Mouse (Mus musculus) limb, embryonic 10.5 days (tissue): ENCODE measurements at regions not wholly inside any gene's neighbourhood (a gene's known extent, or its start where the extent isn't known, plus 50 kb on each side); places are given as distances from the start of the nearest gene placed in this dataset.
A peak's percentile ranks its signal among the peaks of the same experiment; 100 is the strongest.

Experiments
- DNase-seq: peaks from one replicate; pipeline ENCODE4 v3.0.0-alpha.2; 2017; ENCODE audit warnings: low spot score
- H3K27ac ChIP-seq: fragments of 300-500 bp; sonication (generic); 2 replicates; pipeline ENCODE4 v1.5.1; 2016; ENCODE audit warnings: mild to moderate bottlenecking
- H3K27me3 ChIP-seq: fragments of 300-500 bp; sonication (generic); 2 replicates; pipeline ENCODE4 v1.6.1; 2016; ENCODE audit warnings: low read depth, mild to moderate bottlenecking; ENCODE audit not compliant: poor library complexity, severe bottlenecking
- H3K36me3 ChIP-seq: fragments of 300-500 bp; sonication (generic); 2 replicates; pipeline ENCODE4 v1.6.1; 2016; ENCODE audit warnings: mild to moderate bottlenecking, moderate library complexity
- H3K4me1 ChIP-seq: fragments of 300-500 bp; sonication (generic); 2 replicates; pipeline ENCODE4 v1.6.1; 2016
- H3K4me3 ChIP-seq: fragments of 300-500 bp; sonication (generic); 2 replicates; pipeline ENCODE4 v1.5.1; 2016; ENCODE audit warnings: mild to moderate bottlenecking, moderate library complexity
- H3K9me3 ChIP-seq: fragments of 300-500 bp; sonication (generic); replicated peaks from 2 replicates; pipeline ENCODE4 v1.6.1; 2016; ENCODE audit warnings: mild to moderate bottlenecking
- WGBS: fragments of 180-500 bp; shearing (Covaris S2); methylation state at CpG from one replicate; pipeline ENCODE4 v1.1.7; 2016; 5-methylcytosine and 5-hydroxymethylcytosine counted together

GRCm38 (mm10) chr1:14513662-14514061 is 1579.5 kb downstream of the 4930444P10Rik start:
- Histone ChIP-seq H3K36me3 (no peaks in the 10 kb centered on the region), H3K9me3 (no peaks in the 10 kb centered on the region), H3K27me3 (peaks cover 18% of the 10 kb centered on the region), H3K4me1 (peaks cover 31% of the 10 kb centered on the region), H3K27ac (no peak overlapping the region), H3K4me3 (no peak overlapping the region)
- no peak for DNase-seq

- WGBS: 39% methylated on average over 9 of the region's 9 CpGs
- DNase-seq: no peak
- peaks cover 39% of the 10 kb centered on the region for H3K4me1 ChIP-seq
- no peak overlapping the region for H3K27ac ChIP-seq
- no peak overlapping the region for H3K4me3 ChIP-seq
- H3K36me3 ChIP-seq: no peaks in the 10 kb centered on the region
- H3K9me3 ChIP-seq: no peaks in the 10 kb centered on the region
- H3K27me3 ChIP-seq: peaks cover 27% of the 10 kb centered on the region
Measured at GRCm38 (mm10) chr1:14512481-14513285, 1580.4 kb downstream of the 4930444P10Rik start.

- Histone ChIP-seq H3K4me1 (peaks cover 73% of the 10 kb centered on the region), H3K27me3 (peaks cover 52% of the 10 kb centered on the region), H3K9me3 (no peaks in the 10 kb centered on the region), H3K4me3 (peak overlapping the region; percentile 57), H3K27ac (peak overlapping the region; percentile 72), H3K36me3 (no peaks in the 10 kb centered on the region)
- WGBS: 2% methylated on average over 36 of the region's 36 CpGs
- no peak for DNase-seq
Measured at GRCm38 (mm10) chr1:14506831-14507690, 1586.1 kb downstream of the 4930444P10Rik start.

GRCm38 (mm10) chr1:14506201-14506830 is 1586.8 kb downstream of the 4930444P10Rik start:
- Histone ChIP-seq H3K27me3 (peaks cover 52% of the 10 kb centered on the region), H3K27ac (peak overlapping the region; percentile 72), H3K9me3 (no peaks in the 10 kb centered on the region), H3K4me3 (peak overlapping the region; percentile 57), H3K36me3 (no peaks in the 10 kb centered on the region), H3K4me1 (peaks cover 66% of the 10 kb centered on the region)
- DNase-seq: peak; percentile 88
- 1% methylated on average over 34 of the region's 34 CpGs for WGBS

- H3K4me3 ChIP-seq: peak overlapping the region; percentile 57
- WGBS: 5% methylated on average over 6 of the region's 6 CpGs
Measured at GRCm38 (mm10) chr1:14505741-14506140, 1587.4 kb downstream of the 4930444P10Rik start.

GRCm38 (mm10) chr1:14504767-14505343 is 1588.3 kb downstream of the 4930444P10Rik start:
- Histone ChIP-seq H3K4me1 (peaks cover 58% of the 10 kb centered on the region), H3K27me3 (peaks cover 46% of the 10 kb centered on the region), H3K4me3 (peak overlapping the region; percentile 33), H3K27ac (peak overlapping the region; percentile 46), H3K9me3 (no peaks in the 10 kb centered on the region), H3K36me3 (no peaks in the 10 kb centered on the region)
- 6% methylated on average over 12 of the region's 12 CpGs for WGBS
- no peak for DNase-seq

More at GRCm38 (mm10) chr1:14505741-14506140, 1587.4 kb downstream of the 4930444P10Rik start:
- H3K36me3 ChIP-seq: no peaks in the 10 kb centered on the region
- DNase-seq: no peak
- H3K9me3 ChIP-seq: no peaks in the 10 kb centered on the region
- no peak overlapping the region for H3K27ac ChIP-seq
- peaks cover 49% of the 10 kb centered on the region for H3K27me3 ChIP-seq
- H3K4me1 ChIP-seq: peaks cover 60% of the 10 kb centered on the region

- peaks cover 58% of the 10 kb centered on the region for H3K4me1 ChIP-seq
- no peaks in the 10 kb centered on the region for H3K9me3 ChIP-seq
- peak; percentile 57 for DNase-seq
- H3K4me3 ChIP-seq: peak overlapping the region; percentile 33
- peak overlapping the region; percentile 46 for H3K27ac ChIP-seq
- H3K27me3 ChIP-seq: peaks cover 41% of the 10 kb centered on the region
- WGBS: 6% methylated on average over 17 of the region's 17 CpGs
- H3K36me3 ChIP-seq: no peaks in the 10 kb centered on the region
Measured at GRCm38 (mm10) chr1:14503881-14504742, 1589.0 kb downstream of the 4930444P10Rik start.

- H3K27ac ChIP-seq: peak overlapping the region; percentile 46
- WGBS: 13% methylated on average over 7 of the region's 7 CpGs
- H3K36me3 ChIP-seq: no peaks in the 10 kb centered on the region
- H3K4me3 ChIP-seq: no peak overlapping the region
- peaks cover 56% of the 10 kb centered on the region for H3K4me1 ChIP-seq
- DNase-seq: peak; percentile 56
- H3K9me3 ChIP-seq: no peaks in the 10 kb centered on the region
- peaks cover 38% of the 10 kb centered on the region for H3K27me3 ChIP-seq
Measured at GRCm38 (mm10) chr1:14503193-14503800, 1589.8 kb downstream of the 4930444P10Rik start.

- WGBS: 88% methylated on average over 1 of the region's 1 CpGs
- no peak overlapping the region for H3K27ac ChIP-seq
Measured at GRCm38 (mm10) chr1:14499105-14499504, 1594.0 kb downstream of the 4930444P10Rik start.

GRCm38 (mm10) chr1:14490026-14490425 is 1603.1 kb downstream of the 4930444P10Rik start:
- Histone ChIP-seq H3K9me3 (no peaks in the 10 kb centered on the region), H3K4me1 (peaks cover 13% of the 10 kb centered on the region; the same call in 1 of the 2 replicates), H3K36me3 (no peaks in the 10 kb centered on the region), H3K4me3 (no peak overlapping the region), H3K27me3 (no peaks in the 10 kb centered on the region), H3K27ac (no peak overlapping the region)
- DNase-seq: no peak
- 82% methylated on average over 3 of the region's 3 CpGs for WGBS

More at GRCm38 (mm10) chr1:14499105-14499504, 1594.0 kb downstream of the 4930444P10Rik start:
- DNase-seq: no peak
- no peak overlapping the region for H3K4me3 ChIP-seq
- no peaks in the 10 kb centered on the region for H3K9me3 ChIP-seq
- peaks cover 14% of the 10 kb centered on the region for H3K4me1 ChIP-seq
- no peaks in the 10 kb centered on the region for H3K36me3 ChIP-seq
- 0 out of 2 replicates have a peak, but pooled peaks cover 7% of the 10 kb centered on the region for H3K27me3 ChIP-seq

GRCm38 (mm10) chr1:14487708-14488127 is 1605.4 kb downstream of the 4930444P10Rik start:
- Histone ChIP-seq H3K27me3 (no peaks in the 10 kb centered on the region), H3K9me3 (no peaks in the 10 kb centered on the region), H3K4me1 (peaks cover 13% of the 10 kb centered on the region; the same call in 1 of the 2 replicates), H3K36me3 (no peaks in the 10 kb centered on the region), H3K4me3 (no peak overlapping the region), H3K27ac (no peak overlapping the region)
- no peak for DNase-seq
- 61% methylated on average over 4 of the region's 4 CpGs for WGBS
